Mouse (Mus musculus): ENCODE measurements around the gene Snx1.

- TF ChIP-seq CTCF (IDR thresholded peaks at IDR 0.05; ENCODE audit: control insufficient read depth, insufficient read depth, insufficient replicate concordance, low read depth, low read length) (no peak), POLR2A (IDR thresholded peaks at IDR 0.05; ENCODE audit: control insufficient read depth, low read depth, low read length) (no peak)
These were observed 21.2 kb downstream of the Snx1 start for GRCm38 (mm10) chr9:66105168-66105567.

Measured in testis, adult 2 months (tissue).